Mouse (Mus musculus) skeletal muscle tissue, adult 2 months (tissue): ENCODE data around the gene Capn11.

Source experiments
- DNase-seq: peaks from one replicate; pipeline ENCODE4 v3.0.0-alpha.2; 2012; ENCODE audit warnings: low read depth, low spot score

The Capn11 gene

DNA sequence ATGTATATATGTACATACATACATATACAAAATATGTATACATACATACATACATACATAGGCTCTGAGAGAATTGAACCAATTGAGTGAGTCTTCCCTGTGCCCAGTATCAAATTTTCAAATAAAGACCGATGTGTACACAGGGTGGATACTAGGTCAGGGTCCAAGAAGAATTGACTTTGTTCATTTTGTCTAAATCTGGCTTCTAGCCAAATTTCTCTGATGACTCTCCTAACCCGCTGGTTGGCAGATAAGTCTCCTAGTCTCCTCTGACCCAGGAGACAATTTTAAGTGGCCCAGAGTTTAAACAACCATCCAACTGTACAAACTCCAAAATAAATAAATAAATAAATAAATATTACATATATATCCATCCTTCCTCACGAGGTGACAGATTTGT, 60.2 kb downstream of the Capn11 start:
- DNase-seq, result no peak

DNA sequence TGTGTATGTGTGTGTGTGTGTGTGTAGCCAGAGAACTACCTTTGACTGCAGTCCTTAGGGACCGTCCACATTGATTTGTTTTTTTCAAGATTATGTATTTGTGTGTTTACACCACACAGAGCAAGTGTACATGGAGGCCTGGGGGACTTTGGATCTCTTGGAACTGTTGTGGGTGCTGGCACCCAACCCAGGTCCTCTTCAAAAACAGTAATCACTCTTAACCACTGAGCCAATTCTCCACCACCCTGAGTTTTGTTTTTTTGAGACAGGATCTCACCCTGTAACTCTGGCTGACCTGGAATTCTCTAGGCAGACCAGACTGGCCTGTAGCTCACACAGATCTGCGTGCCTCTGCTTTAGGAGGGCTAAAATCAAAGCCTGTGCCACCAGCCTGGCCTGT, 60.7 kb downstream of the Capn11 start:
- DNase-seq, result no peak

DNA sequence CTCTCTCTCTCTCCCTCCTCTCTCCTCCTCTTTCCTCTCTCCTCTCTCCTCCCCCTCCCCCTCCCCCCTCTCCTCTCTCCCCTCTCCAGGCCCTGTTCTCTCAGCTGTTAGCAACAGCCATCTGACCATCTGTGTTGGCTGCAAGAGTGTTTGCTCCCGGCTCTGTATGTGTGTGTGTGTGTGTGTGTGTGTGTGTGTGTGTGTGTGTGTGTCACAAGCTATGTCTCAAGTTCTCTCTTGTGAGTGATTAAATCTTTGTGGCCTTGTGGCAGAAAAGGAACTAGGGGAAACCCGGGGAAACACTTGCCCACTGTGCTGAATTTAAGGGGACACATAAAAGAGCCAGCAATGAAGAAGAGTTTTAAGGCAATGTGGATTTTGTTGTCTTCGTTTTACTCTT, 61.3 kb downstream of the Capn11 start:
- peak; percentile 90 for DNase-seq

DNA sequence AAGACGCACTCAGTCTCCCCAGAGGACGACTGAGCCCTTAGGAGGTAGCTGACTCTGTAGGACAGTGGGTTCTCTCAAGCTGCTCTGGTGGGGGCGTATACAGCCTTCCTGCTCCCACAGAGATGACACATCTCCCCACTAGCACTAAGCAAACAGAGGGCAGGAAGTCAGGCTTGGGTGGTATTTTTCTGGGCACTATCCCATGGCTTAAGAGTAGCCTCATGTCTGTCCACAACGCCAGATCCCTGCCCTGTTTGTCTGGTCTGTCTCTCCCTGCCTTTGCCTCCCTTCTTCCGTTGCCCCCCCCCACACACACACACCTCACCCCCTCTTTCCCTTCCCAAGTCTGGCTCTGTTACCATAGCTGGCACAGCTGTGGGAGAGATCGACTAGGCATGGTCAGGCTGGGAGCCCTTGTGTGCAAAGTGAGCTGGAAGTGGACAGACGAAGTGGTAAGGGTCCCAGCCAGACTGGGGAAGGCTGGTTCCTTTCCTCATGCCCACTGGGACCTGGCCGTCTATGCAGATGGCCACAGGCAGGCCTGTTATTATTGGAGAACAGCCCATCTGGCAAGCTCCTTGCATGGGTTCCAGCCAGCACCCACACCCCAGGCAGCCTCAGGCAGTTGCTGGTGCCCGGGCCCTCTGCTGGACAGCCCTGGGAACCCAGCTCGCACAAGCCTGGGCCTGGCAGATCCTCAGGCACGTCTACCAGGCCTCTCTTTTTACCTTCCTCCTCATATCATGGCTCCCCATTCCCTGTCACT, 62.3 kb downstream of the Capn11 start:
- DNase-seq, result peak; percentile 88

DNA sequence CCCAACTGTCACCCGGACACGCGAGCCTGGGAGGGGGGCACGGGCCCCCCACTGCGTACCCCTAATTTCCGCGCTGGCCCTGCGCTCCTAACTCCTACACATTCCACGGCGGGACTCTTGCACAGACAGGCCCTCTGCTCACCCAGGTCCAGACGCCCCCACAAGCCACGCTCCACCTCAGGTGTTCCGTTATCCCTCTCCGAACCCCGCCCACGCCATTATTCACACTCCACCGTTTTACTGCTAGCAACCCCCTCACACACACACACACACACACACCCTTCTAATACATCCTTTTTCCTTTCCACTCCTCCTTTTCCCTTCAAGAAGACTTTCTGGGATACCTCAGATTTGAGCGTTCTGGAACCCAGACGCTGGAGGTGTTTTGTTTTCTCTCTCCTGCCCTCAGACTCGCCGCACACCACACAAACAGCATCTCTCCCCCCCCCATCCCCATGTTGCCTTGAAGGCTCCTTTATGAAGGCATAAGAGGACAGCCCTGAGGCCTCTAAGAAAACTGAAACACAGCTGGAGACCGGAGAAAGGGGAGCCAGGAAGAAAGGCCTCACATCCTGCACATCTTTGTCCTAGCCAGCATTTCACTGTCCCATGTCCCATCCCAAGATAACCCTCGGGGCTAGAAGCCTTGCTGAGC, 63.3 kb downstream of the Capn11 start:
- DNase-seq, result no peak

DNA sequence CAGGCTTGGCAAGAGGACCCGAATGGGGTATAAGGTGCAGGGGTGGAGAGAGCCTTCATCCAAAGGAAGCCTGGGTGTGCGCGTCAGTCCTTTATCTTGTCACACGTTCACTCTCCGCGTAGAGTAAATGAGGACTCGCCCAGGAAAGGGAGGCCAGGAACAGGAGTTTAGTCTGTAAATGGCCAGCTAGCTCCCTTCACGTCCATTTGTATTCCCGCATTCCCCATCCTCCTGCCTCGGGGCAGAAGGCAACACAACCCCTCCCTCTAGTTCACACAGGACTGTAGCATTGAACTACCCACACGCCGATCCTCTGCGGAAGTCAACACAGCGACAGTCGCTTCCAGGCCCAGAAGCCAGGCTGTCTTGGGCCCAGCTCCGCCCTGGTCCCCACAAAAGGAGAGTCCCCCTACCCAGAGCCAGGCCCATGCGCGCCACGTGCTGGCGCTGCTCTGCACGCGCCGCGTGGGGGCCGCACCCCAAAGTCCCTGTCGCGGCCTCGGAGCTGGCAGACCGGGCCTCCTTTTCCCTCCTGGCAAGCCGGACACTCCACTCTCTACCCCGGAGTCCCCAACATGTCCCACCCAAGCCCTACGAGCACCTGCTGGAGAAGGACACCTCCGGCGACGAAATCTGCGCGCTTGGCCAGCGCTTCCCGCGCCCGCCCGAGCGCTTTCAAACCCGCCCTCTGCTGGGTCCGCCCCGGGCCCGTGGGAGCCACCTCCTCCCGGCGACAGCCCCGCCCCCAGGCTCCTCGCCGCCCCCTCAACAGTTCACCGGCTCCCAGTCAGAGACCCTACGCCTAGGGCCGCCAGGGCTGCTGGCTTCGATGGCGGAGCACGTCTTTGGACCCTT, 64.0 kb downstream of the Capn11 start:
- no peak for DNase-seq

DNA sequence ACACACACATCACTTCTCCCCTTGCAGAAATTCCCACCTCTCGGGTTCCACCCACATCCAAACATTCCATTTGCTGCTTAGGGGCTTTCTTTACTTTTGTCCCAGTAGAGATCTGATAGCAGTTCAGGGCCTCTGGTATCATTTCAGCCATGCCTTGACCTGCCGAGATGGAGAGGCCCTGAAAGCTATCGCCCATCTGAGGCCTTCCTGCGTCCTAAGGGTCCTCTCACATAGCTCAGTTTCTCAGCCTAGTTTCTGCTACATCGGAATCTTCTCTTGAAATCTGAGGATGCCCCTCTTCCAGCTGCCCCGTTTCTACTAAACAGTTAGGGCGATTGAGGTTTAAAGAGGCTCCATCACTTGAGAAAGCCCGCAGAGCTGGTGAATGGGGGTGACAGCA, 64.9 kb downstream of the Capn11 start:
- no peak for DNase-seq

DNA sequence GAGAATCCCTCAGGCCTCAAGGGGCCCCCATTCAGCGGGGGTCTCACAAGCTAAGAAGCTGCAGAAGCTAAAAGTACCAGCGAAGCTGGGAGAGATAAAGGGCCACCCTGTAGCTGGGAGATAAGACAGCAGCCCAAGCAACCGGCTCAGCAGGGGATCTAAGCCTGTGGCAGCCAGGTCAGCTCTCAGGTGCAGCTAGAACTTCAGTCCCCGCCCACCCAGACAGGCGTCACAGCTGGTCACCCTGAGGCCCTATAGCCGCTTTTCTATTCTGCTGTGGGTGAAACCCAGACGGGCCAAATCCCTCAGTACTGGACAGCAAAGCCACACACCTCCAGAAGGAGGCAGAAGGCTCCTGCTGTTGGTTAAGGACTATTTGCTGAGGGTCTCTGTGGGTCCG, 65.6 kb downstream of the Capn11 start:
- no peak for DNase-seq

DNA sequence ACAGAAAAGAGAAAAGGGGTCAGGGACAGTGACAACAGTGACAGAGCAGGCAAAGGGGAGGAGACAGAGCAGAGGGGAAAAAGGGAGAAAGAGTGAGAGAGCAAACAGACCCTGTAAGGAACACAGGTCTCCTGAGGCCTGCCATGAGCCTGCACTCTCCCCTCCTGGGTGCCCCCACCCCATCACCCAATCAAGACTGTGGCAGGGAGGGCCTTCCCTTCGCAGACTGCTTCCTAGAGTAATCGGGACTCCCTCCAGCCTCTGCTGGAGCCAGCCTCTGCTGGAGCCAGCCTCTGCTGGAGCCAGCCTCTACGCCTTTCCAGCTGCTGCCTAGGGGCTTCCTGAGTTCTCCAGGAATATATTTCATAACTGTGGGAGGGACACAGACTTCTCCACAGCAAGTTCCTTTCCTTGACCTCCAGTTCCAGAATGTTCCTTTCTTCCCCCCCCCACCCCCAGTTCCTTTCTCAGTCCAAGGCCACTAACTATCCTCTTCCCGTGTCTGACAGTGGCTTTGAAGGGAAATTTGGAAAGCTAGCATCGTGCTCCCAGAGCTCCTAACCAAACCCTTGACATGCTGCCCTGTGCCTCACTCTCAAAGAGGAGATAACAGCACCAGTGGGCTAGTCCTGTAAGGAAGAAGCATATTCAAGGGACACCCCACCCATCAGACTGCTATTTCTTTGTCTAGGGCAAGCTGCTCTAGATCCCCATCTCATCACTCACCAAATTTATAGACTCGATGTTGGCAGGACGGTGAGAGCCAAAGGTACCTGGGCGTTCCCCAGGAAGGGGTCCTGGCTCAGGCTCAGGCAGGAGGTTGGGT, 66.3 kb downstream of the Capn11 start:
- DNase-seq, result peak; percentile 73

DNA sequence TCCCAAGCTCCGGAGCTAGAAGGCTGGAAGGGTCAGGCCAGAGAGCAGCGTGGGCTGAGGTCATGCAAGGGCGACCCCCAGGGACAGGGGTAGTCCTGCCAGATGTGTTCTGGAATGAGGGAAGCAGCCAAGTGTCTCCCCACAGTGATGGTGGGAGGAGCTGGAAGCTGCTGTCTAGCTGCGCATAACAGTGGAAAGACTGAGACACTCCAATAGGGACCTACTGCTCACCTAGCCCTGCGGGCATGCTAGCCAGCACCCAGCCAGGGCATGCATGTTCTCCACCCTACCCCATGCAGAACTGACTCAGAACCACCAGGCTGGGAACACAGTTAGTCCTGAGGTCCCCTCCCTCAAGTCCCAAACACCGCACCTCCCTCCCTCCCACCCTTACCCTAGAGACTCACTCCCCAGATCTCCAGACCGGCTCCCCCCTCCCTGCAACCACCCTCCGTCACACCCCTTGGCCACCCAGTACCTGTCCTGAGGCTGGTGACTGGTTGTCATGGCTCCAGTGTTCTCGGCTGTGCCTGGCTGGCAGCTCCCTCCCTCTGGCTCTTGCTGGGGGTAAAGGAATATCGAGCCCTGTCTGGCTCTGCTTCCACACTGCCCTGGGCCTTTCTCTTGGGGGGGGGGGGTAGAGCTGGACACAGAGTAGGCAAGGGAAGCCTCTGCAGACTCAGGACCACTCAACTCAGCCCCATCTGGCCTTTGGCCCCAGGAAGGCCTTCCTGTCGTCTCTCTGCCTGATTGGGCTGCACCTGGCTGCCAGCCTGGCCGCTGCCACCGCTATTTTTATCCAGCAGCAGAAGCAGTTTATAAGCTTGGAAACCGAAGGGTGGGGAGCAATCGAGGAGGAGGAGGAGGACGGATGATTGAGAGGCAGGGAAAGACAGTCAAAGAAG, 67.2 kb downstream of the Capn11 start:
- peak; percentile 85 for DNase-seq

DNA sequence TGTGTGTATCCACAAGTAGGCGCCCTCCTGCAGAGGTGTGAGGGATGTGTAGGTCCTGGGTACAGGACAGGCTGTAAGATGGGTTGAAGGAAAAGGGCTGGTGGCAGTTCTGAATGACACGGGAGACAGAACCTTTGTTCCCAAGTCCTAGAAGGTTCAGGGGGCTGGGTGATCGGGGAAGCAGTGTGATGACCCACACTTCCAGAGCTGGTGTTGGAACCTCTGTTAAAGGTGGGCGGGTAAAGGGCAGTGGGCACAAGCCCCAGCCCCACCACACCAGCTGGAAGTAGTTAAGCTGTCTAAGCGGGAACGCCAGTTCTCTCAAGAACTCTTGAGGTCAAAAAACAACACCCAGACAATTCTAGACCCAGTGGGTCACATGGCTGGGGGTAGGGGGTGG, 68.7 kb downstream of the Capn11 start:
- no peak for DNase-seq

DNA sequence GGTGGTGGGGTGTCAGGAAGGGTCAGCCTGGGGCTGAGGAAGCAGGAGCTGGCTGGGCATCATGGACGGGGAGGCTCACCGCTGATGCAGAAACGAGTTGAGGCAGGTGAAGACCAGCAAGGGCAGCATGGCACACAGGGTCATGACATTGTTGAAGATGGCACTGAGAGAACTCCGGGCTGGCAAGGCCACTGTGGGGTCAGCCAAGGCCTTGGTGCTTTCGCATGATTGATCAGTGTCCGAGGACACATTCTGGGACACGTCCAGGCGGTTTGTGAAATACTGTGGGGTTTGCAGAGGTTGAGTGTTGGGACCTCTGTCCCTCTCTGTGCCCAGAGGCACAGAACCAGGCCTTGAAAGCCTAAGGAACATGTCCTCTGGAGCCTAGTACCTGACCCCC, 69.3 kb downstream of the Capn11 start:
- DNase-seq, result no peak

DNA sequence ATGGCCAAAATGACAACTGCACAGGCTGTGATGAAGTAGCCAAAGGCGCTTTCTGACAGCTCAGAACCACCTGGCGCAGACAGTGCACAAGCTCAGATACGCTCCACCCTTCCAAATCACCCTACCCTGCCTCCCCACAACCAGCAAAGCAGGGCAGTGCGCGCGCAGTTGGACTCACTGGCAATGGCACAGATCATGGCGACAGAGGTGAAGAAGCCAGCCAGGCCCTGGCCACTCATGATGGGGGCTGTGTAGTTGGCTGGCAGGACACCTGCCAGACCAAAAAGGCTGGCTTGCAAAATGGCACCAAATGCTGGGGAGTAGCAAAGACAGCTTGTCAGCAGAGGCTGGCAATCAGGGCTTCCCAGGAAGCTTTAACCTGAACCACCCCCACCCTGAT, 69.9 kb downstream of the Capn11 start:
- no peak for DNase-seq

DNA sequence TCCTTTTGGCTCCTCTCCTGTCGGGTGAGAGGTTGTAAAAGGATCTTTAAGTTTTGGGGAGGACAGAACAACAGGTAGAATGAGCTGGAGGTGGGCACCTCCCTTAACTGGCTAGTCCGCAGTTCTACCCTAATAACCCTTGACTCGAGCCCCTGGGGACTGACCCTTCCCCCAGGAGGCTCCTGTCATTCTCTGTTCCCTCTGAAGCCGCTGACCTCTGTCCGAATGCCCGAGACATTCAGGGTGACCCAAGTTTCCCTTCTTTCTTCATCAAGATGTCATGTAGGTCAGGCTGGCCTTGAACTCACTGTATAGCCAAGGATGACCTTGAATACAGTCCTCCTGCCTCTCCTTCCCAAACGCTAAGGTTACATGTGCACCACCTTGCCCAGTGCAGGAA, 70.8 kb downstream of the Capn11 start:
- no peak for DNase-seq

DNA sequence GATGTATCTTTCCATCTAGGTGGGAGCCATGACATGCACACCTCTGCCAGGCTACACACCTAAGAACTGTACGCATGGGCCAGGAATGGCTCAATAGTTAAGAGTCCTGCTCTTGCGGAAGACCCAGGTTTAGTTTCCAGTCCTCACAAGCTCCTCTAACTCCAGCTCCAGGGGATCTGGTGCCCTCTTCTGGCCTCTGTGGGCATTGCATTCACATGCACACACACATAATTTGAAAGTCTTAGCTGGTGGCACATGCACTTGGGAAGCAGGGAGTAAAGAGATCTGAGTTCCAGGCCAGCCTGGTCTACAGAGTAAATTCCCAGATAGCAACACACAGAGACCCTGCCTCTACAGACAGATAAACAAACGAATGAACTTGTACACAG, 72.7 kb downstream of the Capn11 start:
- DNase-seq, result no peak

DNA sequence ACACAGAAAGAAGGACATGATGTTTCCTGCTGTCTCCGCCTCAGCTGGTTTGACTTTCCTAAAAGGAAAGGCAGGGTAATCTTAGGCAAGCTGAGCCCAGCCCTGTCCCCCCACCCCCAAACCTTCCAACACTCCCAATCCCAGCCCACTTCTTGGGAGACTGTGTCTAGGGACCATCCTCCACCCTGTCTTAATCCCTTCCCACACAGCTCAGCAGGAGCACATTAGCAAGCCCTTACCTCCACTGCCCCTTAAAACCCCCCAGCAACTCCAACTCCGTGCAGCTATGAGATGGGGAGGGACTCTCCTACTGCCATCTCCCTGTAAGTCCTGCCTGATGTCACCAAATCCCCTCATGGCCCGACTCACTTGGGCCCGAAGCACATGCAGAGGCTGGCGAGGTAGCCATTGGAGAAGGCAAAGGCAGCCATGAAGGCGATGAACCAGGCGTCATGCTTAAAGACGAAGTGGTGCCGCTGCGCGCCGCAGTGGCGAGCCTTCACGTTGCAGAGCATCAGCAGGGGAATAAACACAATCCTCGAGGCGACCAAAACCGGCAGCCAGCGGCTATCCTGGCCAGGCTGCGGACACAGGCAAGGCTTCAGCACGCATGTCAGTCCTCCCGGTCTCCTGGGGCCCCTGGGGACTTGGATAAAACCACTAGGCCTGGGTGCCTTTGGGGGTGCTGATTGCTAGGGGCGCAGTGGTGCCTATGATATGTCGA, 73.2 kb downstream of the Capn11 start:
- DNase-seq, result no peak

DNA sequence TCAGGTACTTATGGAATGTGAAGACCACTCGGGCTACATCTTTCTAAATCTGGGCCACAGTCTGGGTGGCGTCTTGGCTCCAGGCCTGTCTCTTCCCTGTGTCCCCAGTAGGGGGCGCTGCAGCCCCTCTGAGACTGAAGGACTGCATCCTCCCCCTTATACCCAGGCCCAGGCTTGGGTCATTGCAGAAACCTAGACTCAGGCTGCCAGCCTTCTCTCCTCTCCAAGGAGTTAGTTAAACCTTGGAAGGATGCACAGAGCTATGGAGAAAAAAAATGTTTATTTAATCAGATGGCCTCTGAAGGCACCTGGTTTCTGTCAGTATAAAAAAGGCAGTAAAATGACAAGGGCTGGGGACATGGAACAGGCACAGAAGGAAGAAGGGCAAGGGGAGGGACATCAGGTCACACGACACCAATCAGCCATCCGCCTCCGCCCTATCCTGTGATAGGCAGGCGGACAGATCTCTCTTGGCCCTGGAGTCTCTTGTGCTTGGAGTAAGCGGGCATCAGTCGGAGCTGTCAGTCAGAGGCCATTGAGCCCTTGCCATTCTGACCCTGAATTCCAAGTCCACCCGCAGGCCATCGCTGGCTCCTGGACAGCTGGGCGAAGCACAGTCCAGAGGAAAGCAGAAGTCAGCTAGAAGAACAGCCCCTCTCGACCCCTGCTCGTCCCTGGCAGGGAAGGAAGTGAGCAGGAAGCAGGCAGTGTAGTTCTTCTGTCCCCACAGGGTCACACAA, 74.0 kb downstream of the Capn11 start:
- DNase-seq, result peak; percentile 85

DNA sequence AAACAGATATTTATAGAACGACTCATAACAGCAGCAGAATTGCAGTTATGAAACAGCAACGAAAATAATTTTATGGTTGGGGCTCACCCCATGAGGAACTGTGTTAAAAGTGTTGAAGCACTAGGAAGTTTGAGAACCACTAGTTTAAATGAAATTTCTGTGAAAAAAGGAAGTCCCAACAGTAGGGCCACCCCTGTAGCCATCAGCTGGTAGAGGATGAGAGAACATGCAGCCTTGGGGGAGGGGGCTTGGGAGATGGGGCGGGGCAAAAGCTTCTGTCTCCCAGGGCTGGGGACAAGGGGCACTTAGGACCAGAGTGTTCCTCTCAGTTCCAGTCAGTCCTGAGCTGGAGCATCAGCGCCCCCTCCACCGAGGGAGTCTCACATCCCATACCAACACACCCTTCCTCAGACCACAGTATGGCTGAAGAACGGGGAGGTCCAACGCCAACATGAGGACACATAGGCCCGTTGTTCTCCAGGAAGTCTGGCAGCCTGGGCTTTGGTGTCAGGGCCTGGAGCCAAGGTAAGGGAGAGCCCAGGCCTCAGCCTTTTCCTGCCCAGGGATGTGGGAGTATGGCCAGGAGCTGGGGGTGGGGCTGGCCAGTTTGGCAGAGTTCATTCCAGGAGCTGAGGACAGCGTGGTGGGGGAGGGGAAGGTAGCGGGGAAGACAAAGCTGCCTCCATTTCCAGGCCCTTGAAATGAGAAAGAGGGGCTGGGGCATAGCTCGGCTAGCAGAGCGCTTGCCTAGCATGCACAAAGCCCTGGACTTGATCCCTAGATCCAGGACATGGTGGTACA, 74.8 kb downstream of the Capn11 start:
- DNase-seq, result peak; percentile 83
